Mouse (Mus musculus) adrenal gland, adult 2 months (tissue): Measurements from ENCODE around the gene Rnf19b. TPM values are rescaled to one million over a fixed set of nuclear protein-coding genes. Genes with fewer than 3 reads are reported as not detected.

Source experiments
- DNase-seq: peaks from one replicate; pipeline ENCODE4 v3.0.0; 2021
- long read RNA-seq: library from polyadenylated mRNA; stranded (forward); transcript quantifications from one replicate; pipeline ENCODE4 v2.0.0, GENCODE M21; 2021
- polyA plus RNA-seq: library from polyadenylated mRNA; depleted of rRNA; stranded (reverse); fragments of >200 nt; gene quantifications from 2 replicates; pipeline ENCODE4 v1.2.3, GENCODE M21; 2012; rRNA removed
- total RNA-seq, 2 experiments: library from RNA; stranded (reverse); gene quantifications; 2 replicates each; pipeline ENCODE4 v1.2.3; 2021

Rnf19b gene
- total RNA-seq (10 to 100 TPM; 33.4 to 39.6 TPM), polyA plus RNA-seq (69.1 and 74.7 TPM in 2 replicates)
- long read RNA-seq, transcript Rnf19b-206 (9 exons, 2,532 nt): major isoform, 17 of 21 reads
- long read RNA-seq, partial matches to known transcripts: 0 of 21 reads
- long read RNA-seq, other reads (novel, unspliced or antisense): 1 of 21 reads

DNA sequence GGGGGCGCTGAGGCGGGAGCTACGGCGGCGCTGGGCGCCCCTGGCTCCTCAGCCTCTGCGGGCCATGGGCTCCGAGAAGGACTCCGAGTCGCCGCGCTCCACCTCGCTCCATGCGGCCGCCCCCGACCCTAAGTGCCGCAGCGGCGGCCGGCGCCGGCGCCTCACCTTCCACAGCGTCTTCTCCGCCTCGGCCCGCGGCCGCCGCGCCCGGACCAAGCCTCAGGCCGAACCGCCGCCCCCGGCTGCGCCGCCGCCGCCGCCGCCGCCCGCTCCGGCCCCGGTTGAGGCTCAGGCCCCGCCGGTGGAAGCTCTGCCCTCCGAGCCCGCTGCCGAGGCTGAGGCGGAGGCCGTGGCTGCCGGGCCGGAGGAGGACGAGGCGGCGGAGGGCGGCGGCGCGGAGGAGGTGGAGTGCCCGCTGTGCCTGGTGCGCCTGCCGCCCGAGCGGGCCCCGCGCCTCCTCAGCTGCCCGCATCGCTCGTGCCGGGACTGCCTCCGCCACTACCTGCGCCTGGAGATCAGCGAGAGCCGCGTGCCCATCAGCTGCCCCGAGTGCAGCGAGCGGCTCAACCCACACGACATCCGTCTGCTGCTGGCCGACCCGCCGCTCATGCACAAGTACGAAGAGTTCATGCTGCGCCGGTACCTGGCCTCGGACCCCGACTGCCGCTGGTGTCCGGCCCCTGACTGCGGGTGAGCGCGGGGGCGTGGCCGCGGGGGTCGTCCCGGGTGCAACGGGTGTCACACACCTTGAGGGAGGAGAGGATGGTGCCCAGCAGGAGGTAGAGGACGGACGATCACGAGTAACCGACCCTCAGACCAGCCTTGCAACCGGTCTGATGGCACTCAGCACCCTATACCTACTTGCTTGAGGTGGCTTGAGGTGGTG lies at the start of gene Rnf19b:
TSS of gene Rnf19b (plus strand) at position 65 of the 886 bp plus-strand sequence.
- peak; percentile 76 for DNase-seq

DNA sequence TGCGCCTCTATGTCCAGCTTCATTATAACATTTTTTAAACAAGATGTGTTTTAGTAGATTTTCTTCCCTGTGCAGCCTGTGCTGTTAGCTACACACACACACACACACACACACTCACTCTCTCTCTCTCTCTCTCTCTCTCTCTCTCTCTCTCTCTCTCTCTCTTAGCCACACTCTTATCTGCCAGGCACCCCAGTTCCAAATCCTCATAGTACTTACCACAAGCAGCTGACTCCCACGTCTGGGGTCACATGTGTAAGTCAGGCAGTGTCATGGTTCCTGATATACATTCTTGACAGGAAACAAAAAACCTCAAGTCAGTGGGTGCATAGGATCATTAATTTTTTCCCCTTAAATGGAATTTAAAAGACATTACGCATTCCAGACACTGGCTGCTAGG lies 49.4 kb upstream of the Rnf19b start:
- no peak for DNase-seq

DNA sequence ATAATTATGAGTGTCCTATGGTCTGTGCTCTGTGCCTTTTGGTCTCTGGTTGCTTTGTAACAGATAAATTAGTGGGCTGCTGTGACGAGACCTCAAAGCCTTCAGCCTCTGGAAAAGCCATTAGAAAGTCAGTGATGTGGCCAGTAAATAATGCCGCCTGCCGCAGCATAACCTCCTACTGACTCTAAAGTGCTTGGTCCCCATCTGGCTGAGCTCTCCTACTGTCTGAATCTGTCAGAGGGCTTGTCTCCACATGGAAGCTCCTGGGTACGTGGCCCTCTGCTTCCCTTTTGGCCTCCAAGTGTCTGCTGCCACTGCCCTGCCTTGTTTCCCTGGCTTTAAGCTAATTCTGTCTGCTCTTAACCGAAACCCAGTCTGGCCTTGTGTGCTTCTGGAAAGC lies 48.5 kb upstream of the Rnf19b start:
- DNase-seq: no peak

DNA sequence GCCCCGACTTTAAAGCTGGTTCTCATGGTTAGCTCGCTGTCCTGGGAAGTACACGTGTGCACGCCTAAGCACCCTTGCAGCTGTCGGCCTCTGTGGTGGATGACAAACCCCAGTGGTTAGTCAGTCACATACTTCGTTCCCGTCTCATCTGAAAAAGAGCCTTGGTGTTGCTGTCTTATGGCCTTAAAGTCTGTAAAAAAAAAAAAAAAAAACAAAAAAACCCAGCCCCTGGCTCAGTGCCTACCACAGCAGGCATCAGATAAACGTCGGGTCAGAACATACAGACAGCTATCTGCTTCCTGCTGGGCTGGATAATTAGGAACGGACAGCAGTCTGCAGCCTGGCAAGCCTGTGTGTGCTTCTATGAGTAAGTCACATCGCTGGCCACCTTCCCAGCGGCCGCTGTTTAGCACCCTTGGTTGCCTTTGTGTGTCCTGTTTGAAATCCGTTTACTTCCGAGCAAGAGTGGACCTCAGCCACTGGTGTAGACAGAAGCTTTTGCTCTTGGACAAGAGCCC lies 46.4 kb upstream of the Rnf19b start:
- peak; percentile 71 for DNase-seq

DNA sequence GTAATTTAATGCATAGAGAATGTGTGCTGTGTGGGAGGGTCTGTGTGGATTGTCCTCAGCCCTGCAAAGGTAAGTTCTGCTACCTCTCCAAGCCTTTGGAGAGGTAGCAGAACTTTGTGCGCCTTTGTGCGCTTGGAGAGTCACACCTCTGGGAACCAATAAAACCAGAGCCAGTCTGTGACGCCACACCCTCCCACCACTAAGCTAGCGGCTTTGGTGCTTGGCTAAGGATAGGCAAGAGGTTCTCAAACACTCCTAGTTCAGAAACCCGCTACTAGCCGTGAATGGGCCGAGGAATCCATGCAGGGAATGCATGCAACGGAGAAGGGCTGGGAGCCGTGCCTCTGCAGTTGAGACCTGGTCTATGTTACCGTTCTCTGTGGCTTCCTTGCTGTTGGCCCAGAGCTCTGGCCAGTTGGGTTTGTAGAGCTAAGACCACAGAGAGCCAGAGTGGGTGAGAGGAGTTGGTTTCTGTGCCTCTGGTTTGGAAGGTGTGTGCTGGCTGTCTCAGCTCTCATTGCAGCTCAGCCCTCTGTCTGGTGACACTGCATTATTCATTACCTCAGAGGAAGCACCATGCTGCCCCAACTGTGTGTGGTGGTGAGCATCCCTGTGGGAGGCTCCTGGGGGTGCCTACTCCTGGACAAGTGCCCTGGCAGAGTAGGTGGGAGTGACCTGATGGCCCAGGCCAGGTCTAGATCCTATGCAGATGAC lies 44.8 kb upstream of the Rnf19b start:
- no peak for DNase-seq

DNA sequence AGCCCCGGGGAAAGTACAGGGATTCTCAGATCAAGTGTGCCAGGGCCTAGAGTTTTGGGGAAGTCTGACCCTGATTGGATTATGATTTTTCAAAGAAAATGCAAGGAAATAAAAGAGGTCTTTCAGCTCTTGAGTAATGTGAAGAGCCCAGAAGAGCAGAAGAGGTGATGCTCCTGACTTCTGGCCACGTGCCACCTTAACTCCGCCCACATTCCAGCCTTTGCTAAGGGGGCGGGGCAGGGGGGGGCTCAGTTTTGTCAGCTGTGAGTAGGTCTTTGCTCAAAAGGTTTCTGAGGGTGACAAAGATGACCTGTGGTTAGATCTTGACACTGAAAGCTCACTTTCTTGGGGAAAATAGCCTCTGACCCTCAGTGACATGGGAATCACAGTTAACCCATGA lies 41.7 kb upstream of the Rnf19b start:
- DNase-seq: no peak

DNA sequence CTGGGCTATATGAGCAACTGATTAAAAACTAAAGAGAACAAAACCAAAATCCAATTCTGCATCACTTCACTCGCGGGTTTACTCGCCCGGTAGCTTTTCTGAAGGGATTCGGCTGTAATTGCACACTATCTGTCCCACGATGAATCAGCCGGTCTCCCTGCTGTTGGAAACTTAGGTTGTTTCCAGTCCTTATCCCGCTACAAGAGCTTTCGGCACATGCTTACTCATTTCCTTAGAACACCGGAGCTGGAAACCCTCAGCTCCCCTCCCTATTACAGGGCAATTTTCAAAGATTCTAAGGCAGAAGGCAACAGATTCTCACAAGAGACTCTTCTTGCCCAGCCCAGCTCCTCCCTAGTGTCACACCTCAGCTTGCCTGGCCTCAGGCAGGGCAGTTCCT lies 40.9 kb upstream of the Rnf19b start:
- no peak for DNase-seq

DNA sequence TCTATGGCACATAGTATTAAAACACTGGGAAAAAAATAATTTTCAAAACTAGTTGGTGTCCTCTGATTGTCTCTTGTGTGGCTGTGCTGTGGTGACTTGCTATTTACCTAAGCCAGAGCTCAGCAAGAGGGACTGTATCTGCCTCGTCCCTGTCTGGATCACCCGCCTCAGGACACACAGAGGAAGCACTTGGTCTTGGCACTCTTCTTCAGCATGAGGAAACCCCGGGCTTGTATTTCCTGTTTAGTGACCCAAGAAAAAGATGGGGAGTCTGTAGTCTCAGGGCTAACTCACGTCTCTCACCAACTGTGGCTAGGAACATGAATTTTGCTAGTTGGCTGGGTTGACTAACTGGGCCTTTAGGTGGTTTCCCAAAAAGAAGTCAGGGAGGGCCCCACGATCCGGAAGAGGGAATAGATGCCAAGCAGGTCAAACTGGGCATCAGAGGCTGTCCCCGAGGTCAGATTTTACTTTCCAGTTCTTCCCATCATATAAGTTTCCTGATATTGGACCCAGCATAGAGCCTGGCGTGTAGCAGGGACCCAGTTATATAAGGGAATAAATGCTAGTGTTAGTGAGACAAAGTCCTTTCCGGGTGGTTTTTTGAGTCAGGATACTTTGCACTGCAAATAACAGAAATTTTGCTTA lies 39.2 kb upstream of the Rnf19b start:
- no peak for DNase-seq

DNA sequence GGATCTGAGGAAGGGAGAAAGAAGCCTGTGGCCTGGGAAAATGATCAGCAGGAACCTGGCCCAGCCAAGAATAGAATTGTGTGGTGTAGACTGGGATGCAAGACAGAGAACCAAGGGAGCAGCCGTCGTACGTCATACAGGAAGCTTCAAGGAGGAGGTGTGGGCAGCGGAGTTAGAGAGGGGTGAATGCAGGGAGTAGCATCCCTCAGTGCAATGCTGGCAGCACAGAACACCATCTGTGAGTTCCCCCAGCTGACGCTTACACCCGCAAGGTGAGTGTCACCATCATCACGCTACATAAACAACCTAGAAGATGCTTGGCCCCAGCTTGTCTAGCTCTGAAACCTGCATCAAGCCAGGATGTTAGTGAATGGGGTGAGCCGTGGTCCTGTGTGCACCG lies 38.3 kb upstream of the Rnf19b start:
- no peak for DNase-seq

DNA sequence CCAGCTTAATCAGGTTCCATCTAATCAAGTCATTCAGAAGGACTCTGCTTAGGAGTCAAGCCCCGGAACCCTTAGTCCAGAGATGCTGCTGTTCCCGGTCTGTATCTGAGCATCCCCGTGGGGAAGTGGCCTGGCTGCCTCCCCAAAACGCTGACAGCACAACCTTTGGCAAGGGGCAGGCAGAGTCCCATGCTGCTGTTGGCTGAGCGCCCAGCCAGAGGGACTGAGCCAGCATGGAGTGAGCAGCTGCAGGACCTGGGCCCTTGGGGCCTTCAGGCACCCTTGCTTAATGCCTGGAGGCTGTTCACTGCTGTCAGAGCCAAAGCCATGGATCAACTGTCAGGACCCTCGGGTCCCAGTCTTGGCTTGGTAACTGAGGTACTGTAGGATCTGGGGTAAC lies 37.6 kb upstream of the Rnf19b start:
- peak; percentile 93 for DNase-seq

DNA sequence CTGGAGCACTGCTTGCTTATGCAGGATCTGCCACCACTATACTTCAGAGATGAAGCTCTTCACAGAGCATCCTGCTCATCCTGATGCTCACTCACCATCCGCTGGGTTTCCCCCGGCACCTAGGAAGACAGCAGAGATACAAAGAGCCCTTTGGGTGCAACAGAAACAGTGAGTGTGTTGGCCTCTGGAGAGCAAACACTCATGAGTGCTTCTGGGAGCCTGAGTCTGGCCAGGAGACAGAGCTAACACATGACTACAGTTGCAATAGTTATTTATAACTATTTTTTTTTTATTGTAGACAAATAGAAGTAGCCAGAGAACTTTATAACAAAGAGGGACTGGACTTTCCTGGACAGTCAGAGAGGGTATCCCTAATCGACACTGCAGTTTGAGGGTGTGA lies 36.6 kb upstream of the Rnf19b start:
- DNase-seq: no peak

DNA sequence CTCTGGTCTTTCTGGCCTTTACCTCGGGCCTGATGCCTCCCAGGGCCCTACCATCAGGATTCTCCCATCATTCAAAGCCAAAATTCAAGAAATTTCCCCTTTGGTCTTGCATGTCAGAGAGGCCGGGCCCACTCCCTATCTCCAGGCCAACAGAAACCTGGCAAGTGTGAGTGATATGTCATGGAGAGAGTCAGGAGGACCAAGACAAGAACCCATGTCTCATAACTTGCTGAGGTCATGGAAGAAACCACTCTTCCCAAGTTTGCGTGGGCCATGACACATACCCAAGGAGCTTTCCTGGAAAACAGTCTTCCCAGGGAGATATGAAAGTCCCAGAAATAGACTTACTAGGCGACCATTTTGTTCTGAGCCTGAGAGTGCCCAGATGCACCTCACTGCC lies 36.2 kb upstream of the Rnf19b start:
- DNase-seq: no peak

DNA sequence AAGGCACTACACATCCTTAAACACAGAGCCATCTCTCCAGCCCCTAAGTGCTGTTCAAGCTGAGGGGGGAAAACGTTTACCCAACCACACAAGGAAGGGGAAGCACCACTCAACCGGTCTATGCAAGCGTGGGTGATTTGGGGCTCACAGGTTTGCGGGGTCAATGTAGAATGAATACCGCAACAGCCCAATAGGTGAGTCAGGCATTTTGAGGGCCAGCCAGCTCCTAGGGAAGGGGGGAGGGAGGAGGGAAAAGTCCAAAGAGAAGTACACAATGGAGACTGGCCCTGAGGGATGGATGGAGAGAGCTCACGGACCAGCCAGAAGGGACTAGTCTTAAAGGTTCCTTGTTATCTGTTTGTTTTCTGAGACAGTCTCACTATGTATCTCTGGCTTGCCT lies 34.2 kb upstream of the Rnf19b start:
- peak; percentile 37 for DNase-seq

DNA sequence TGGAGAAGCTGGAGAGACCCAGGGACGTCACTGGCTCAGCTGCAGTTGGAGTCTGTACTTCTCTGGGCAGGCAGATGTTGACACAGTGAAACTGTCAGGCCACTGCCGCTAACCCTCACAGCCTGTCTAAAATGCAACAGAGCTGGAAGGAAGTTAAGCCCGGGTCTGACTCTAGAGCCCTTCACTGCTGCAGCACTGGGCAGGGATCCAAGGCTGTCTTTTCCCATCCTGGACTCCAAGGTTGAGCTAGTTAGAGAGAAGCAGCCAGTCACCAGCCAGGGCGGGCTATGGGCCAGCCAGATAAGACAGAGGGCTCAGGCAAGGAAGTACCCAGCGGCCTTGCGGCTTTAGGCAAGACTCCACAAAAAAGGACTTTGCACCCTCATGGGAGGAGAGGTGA lies 33.3 kb upstream of the Rnf19b start:
- DNase-seq: peak; percentile 95

DNA sequence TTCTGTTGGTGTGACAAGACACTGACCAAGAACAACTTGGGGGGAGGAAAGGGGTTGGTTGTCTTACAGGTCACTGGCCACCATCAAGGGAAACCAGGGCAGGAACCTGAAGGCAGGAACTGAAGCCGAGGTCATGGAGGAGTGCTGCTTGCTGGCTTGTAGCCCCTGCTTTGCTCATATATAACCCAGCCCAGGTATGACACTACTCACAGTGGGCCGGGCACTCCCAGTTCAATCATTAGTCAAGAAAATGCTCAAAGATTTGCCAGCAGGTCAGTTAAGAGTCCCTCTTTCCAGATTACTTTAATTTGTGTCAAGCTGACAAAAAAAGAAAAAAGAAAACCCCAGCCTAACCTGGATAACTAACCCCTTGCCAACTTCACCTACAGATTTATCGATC lies 32.4 kb upstream of the Rnf19b start:
- DNase-seq: no peak

DNA sequence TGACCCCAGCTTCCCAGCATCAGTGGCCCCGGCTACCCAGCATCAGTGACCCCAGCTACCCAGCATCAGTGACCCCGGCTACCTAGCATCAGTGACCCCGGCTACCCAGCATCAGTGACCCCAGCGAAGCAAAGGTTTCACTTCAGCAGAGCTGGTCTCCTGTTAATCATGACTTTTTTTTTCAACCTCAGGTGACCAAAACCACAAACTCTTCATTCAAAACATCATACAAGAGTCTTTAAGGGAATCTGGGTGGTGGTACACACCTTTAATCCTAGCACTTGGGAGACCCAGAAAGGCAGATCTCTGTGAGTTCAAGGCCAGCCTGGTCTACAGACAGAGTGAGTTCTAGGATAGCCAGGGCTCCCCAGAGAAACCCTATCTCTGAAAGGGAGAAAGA lies 27.3 kb upstream of the Rnf19b start:
- no peak for DNase-seq

DNA sequence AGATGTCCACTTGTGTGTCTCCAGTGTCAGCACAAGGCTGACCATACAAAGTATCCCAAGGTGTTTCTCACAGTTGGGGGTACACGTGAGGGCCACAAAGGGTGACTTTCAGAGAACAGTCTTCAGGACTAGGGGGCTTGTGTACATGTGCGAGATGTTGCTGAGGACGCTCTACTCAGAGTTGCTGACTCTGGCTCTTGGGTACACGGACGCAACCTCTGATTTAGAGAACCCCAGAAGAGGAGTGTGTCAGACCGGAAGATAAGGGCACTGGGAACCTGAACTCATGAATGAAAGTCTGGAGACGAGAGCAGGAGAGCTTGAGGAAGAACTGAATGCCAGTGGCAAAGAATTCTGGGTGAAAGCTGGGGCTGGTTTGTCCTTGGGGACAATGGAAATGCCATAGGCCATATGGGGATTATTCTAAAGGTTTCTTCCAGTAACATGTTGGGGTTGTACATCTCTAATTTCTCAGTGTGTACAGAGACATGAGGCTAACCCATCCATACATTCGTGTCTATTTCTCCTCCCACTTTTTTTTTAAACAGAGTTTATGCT lies 26.6 kb upstream of the Rnf19b start:
- DNase-seq: no peak

DNA sequence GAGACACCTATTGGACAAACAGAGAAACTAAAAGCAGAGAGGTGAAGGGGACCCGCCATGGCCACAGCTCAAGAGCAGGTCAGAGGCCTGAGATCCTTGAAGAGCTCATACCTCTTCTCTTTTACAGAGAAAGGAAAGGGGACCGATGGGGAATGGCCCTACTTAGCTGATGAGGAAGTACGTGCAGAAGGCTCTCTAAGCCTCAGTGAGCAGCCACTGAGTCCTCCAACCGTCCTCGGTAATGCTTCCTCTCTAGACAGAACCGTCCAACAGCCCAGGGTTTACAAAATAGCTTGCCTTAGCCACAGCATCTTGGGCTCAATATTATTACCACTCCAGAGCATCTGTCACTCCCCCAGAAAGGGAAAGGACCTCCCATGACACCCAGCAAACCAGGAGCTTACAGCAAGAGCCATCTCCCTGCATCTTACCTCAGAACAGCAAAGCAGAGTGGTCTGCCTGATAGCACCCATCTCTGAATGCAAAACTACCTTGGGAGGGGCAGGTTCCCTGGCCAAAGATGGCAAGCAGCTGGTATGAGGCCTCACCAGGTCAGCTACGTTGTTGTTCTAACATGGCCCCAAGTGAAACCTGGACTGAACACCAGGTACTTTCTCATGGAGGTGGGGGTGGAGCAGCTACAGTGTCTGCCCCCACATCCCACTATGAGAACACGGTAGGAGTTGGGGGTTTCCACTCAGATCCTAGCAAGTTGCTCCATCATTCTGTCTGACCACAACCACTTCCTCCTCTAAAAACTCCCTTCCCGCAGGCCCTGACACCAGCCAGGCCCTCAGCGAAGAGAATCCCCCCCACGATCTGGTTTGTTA lies 25.7 kb upstream of the Rnf19b start:
- no peak for DNase-seq

DNA sequence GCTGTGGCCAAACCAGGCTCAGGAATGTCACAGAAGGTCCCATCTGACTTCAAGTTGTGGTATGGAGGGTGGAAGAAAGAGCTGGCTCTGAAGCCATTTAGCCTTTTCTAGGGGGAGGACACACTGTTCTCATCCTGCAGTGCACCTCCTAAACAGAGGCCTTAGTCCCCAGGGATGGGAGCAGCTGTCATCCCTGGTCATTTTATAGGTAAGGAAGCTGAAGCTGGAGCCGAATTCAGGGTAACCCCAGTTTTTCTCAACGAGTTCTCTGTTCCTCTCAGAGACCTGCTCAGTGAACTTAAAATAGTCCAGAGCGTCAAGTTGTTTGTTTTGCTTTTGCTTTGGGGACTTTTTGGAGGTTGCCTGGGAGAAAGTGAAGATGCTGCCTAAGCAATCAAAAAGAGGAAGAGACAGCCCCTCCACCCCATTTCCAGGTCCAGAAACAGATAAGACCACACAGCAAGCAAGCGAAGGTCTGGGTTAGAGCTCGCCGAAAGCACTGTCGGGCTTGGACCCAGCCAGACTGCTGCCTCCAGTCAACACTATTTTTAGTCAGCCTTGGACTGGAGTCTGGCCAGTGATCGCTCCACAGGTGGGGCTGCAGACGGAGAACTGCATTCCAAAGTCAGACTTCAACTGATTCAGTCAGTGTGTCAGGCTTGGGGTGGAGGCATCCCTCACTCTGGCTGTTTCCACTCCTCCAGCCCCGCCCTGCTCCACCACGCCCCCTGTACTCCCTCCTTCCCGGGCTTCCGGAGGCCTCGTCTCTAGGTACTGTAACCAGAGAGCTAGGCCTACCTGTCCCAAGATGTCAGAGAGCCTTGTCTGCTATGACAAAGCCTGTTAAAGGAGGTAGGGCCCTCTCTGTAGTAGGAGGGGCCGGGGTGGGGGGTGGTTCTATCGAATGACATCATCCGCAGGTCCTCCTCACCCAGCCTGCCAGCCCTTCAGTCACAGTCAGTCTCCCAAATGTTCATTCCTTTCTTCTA lies 24.8 kb upstream of the Rnf19b start:
- DNase-seq: peak; percentile 86

DNA sequence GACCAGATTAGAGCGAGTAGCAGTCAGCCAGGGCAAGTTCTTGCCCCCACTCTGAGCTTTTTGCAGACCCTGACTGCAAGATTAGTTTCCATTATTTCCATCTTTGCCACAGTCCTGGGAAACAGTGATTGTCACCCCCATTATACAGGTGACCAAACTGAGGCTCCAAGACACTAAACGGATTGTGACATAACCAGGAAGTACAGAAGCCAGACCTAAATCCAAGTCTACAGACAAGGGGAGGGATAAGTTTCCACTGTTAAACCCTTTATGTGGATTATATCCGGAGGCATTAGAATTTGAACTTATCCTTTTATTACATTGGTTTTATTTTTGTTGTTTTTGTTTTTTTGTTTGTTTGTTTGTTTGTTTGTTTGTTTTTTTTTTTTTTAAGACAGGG lies 23.8 kb upstream of the Rnf19b start:
- DNase-seq: no peak
